Mouse (Mus musculus): ENCODE measurements around the gene Blnk.

The Blnk gene

DNA sequence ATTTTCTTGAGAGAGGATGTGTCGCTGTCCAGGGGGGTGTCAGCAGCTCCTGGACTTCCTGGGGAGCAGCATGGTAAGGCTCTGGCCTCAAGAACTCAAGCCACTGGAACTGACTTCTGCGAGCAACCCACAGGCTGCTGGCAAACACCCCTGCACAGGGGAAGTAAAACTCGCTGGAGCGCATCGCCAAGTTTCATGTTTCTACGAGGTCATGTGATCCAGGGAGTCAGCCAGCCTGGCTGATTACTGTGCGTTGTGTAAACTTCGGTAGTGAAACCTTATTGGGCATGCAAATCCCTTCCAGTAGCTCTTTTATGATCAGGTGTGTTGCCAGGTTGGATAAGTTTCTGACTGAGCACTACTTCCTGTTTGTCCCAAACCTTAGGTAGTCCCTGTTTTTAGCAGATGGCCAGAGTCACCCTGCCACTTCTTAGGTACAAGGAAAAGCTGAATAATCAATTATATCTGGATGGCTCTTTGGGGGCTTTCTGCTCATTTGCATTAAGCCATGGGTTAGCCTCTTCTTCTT lies at the start of gene Blnk:
Gene Blnk (minus strand): TSS at position 479 of the 529 bp plus-strand sequence.
- DNase-seq (ENCODE audit: low read depth, low spot score) = no peak

DNA sequence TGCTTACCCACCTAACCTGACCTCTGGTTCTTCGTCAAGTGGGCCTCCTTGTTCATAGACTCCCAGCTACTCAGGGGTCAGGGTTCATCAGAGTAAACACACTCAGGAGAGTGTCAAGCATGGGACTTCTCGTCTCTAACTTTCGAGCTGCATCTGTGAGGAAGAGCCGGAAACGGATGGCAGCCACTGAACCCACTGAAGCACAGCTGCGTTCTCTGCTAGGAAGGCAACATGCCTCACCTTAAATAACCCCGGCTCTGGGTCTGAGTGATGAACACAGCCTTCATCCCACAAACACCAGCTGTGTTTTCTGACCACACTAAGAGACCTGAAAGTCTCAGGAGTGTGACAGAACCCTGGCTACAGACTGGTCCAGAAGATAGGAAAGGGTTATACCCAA lies 44.8 kb upstream of the Blnk start:
- no peak for DNase-seq (ENCODE audit: low read depth, low spot score)

DNA sequence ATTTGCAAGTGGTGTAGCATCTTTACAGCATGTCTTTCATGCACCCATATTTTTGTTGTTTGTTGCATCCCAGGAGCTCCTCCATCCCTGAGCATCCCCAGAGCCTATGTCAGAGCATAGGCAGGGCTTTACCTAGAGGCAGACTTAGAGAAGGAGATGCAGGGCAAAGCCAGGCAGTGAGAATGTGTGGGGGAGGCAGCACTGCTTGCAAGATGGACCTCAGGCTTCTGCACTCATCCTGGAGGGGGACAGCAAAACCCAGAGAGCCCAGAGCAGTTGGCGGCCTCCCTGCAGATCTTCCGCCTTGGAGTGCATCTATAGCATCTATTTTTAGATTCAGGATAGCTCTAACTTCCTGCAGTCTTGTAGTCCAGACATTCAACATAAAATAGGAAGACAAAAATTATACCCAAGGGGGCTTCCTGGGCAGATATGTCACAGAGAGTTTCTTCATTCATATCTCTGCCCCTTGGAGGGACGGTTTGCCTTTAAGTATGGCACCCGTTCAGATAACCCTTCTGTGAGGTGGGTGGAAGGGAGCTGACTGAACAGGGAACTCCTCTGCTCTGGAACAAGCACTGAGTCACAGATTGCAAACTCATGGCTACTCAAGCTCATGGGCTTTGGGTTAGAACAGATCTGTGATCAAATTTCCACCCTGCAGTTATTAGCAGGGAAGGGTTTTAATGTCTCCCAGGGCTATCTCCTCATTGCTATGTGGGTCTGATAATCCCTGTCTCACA lies 41.6 kb upstream of the Blnk start:
- no peak for DNase-seq (ENCODE audit: low read depth, low spot score)

DNA sequence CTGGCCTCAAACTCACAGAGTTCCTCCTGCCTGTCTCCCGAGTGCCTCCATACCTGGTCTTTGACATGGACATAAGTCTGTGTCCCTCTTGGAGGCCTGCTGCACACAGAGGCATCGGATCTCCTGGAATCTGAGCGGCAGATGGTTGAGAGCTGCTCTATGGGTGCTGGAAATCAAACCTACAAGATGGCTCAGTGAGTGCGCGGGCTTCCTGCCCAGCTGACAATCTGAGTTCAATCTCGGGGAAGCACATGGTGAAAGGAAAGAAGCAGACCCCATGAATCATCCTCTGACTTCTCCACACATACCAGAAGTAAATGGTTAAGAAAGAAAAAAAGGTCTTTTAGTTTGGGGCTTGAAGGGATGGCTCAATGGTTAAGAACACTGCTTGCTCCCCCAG lies 37.5 kb upstream of the Blnk start:
- no peak for DNase-seq (ENCODE audit: low read depth, low spot score)

DNA sequence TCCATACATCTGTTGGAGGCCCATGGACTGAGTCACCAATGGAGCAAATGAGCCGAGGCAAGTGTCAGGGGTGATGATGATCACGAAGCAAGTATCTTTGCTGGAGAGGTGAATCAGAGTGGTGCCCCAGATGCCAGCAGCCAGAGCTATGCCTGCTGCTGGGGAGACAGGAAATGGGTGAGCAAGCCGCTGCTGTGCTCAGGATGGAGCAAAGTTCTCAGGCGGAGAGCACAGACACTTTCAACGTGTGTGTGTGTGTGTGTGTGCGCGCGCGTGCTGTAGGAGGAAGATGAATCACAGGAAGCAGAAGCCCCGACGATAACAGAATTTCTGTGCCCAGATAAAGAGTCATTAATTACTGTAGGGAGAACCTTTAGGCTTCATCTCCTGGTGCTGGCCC lies 36.7 kb upstream of the Blnk start:
- no peak for DNase-seq (ENCODE audit: low read depth, low spot score)

DNA sequence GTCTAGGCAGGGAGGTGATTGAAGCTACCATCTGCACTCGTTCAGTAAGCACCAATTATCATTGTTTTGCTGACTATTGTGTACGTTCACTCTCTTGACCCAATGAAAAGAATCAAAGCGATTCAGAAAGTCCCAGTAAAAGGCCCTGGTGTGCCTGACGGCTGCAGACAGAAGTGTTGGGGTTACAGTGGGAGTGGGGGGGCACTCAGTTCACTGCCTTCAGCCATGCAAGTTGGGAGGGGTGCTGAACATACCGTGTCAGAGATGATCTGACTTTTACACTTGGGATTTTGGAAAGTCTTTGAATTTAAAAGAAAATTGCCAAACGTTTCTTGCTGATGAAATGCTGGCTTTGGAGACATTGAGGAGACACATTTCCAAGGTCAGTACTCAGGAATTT lies 35.8 kb upstream of the Blnk start:
- no peak for DNase-seq (ENCODE audit: low read depth, low spot score)

DNA sequence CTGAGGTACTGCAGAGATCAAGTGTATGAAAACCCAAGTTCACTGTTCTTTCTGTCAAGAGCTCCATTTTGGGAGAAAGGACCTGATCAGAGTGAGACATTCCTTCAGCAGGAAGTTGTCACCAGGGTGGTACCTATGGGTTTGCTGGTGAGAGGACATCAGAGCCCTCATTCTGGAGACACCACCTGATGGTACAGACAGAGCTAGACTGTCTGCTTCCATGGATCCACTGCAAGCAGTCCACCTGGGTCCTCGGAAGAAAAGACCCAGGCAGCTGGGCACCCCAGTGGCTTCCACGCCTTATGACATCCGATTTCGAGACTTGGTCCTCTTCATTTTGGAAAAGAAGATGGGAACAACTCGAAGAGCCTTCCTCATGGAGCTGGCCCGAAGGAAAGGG lies 34.9 kb upstream of the Blnk start, which contains the start of gene Dntt:
Gene Dntt (plus strand): TSS at position 57 of the 400 bp plus-strand sequence.
- no peak for DNase-seq (ENCODE audit: low read depth, low spot score)

DNA sequence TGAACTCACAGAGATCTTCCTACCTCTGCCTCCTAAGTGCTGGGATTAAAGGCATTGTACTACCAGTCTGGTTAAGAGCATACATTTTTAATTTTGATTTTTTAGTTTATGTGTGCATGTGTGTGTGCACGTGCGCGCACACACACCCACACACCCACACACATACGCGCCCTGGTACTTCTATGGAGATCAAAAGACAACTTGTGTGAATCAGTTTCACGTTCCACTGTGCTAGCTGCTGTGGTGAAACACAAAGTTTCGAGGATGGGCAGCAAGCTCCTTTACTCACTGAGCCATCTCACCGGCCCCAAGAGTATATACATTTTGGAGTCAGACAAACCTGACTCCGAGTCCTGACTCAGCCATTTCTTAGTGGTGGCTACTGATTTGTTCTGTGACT lies 33.3 kb upstream of the Blnk start:
- DNase-seq (ENCODE audit: low read depth, low spot score) = no peak

DNA sequence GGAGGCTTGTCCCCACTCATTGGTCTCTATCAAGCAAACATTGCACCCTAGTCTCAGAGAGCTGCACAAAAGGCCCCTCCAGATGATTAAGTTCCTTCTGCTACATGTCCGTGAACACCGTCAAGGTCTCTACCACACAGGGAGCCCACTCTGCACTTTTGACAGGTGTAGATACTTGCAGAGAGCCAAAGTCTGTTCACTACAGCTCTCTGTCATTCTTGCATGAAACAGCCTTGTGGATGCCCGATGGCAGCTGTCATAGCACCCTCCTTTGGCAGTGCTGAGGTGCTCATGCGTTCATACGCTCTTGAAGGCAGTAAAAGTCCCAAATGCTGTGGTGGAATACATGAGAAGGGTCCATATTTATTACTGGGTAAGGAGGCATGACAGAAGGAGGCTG lies 32.7 kb upstream of the Blnk start:
- no peak for DNase-seq (ENCODE audit: low read depth, low spot score)

DNA sequence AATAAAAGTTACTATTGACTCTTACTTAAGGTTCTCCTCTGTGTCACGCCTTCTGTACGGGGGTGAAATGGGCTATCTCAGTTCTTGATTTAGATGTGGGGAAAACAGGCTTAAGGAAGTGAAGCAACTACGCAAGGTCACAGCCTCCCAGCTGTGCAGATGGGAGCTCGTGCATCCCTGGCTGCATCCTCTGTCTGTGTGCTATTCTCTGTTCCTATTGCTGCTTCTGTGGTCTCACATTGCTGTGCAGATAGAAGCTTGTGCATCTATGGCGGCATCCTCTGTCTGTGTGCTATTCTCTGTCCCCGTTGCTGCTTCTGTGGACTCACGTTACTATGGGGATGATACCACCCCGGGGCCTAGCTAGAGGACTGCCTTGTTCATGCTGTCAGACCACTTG lies 32.2 kb upstream of the Blnk start:
- no peak for DNase-seq (ENCODE audit: low read depth, low spot score)

DNA sequence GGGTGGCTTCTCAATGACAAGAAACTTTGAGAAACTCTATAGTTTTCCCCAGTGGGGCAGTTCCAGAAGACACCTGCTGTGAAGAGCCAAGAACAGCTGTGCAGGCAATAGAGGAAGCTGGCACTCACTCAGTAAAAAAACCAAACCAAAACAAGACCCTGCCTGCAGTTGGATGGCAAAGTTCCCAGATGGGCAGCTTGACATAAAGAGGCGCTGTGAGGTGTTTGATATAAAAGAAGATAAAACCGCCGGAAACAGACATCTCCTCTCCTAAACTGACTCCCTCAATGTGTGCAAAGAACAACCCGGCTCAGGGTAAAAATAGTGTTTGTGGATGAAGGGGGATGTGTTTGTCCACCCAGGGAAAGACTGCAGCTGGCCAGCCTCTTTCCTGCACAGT lies 27.9 kb upstream of the Blnk start:
- DNase-seq (ENCODE audit: low read depth, low spot score) = no peak

DNA sequence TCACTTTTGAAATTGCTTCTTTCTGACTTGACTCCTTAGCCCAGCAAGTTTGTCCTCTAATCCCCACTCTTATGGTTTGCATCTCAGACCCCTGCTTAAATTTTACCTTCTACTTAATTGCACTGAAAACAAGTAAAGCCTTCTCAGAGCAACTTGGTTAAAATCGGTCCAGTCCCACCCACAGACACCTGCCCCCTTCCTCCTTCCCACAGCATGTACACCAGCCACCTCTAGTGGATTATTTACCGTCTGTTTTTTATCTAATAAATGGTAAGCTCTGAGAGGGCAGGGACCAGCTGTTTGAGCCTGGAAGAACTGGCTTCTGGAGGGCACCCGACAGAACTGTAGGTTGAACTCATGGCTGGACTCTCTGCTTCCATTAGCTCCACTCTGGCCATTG lies 26.2 kb upstream of the Blnk start:
- DNase-seq (ENCODE audit: low read depth, low spot score) = no peak

DNA sequence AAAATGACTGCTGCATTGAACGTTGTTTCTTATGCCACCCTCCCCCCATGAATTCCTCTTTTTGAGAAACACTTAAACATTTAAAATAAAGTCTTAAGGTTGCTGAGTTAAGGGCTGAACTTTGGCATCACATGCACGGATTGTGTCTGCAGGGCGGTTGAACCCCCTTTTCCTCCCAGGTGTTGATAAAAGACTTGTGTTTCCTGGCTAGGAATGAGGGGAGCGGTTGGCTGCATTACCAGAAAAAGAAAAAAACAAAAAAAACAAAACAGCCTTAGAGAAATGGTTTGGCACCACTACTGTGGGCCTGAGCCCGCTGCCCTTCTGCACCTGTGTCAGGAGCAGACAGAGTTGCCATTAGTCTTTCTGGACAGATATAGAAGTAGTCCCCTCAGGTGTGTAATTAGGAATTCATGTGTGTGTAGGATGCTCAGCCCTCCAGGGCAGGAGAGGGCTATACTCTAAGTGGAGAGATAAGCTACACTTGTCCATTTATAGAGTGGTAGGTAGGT lies 24.9 kb upstream of the Blnk start:
- no peak for DNase-seq (ENCODE audit: low read depth, low spot score)

DNA sequence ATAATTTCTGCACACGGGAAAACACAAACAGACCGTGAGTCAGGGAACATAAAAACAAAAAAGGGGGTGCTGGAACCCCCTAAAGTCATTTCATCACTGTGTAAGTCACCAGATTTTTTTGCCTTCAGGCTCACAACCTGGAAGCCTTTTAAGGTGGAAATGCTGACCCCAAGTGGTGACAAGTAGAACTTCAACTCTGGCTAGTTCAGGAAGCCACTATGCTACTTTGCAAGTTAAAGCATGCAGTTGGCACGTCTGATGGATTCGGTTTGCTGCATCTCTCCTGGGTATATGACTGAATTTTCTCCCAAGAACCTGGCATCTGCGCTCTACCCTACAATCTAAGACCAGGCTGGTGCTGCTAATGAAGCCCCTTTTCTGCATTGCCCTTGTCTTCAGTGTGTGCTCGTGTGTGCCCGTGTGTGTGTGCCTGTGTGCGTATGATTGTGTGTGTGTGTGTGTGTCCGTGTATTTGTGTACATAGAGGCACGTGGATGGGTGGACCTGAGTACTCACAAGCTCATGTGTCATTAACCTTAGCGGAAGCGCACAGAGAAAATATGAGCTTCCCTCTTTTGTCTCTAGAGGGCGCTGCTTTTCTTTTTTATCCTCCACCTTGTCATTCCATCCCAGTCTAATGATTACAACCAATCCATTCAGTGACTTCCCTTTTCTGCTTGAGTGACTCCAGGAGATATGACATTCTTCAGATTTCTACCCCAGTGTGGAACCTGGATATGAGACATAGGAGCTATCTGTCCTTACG lies 21.8 kb upstream of the Blnk start:
- peak; percentile 39 for DNase-seq (ENCODE audit: low read depth, low spot score)

DNA sequence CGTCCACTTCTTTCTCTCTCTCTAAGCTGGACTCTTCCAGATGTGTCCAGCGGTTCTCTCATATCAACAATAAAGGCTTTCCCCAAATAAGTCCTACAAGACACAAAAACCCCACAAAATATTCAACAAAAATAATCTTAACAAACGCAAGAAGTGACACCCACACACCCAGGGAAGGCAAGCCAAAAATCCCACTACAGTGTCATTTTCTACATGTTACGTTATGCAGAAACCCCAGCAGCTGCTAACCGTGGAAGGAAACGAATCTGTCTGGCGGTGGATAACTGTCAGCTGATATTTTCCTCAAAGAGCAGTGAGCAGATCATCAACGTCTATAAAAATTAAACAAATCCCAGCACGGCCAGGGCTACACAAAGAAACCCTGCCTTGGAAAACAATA lies 19.7 kb upstream of the Blnk start:
- no peak for DNase-seq (ENCODE audit: low read depth, low spot score)

DNA sequence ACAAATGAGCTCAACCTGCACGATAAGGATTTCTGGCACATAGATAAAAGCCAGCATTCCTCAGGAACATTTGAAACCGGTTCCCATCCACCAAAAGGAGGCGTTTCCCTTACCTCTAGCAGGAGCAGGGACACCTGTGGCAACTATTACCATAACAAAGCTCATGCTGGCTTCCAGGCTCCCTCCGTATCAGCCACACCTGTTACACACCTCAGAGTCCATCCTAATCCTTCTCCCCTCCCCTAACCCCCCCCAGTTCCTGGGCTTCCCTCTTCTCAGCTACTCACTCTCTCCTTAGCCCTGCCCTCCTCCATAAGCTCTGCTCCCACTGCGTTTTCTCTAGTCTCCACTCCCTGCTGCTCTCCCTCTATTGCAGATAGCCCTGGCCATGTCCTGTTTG lies 19.3 kb upstream of the Blnk start:
- peak; percentile 42 for DNase-seq (ENCODE audit: low read depth, low spot score)

DNA sequence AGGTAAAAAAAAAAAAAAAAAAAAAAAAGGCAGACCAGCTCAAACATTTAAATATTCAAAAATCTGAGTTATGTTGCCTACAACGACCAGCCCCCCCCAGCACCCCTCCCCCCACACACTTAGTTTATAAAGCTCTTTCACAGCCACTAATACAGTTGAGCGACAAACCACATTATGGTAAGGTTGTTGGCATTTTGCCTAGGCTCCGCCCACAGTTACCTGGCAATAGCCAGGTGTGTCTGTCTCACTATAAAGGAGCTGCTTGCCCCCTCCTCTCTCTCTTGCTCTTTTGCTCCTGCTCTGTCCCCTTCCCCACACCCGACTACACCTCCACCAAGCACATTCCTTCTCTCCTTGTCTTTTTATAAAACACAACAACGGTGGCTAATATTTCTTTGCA lies 17.3 kb upstream of the Blnk start:
- no peak for DNase-seq (ENCODE audit: low read depth, low spot score)

DNA sequence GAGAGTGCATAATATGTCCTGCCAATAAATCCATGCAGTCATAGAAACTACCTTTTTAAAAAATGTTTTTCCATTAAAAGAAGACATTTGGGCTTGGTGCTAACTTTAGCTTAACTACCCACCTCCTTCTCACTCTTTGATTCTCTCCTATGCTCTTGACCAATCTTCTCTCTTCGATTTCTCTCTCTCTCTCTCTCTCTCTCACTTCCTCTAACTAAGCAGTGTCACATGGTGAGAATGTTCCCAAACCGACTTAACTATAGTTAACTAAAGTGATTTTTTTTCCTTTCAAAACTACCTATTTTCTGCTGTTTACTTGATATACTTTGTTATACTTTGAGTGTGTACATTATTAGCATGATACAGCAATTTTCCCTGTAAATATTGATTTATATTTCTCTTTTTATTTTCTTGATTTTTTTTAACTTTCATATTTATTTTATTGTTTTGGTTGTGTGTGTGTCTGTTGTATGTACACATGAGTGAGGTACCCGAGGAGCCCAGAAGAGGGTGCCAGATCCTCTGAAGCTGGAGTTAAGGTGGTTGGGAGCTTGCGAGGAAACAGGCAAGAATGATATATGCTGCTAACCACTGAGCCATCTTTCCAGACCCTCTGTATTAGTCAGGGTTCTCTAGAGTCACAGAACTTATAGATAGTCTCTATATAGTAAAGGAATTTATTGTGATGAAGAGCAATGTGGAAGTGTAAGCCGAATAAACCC lies 14.5 kb upstream of the Blnk start:
- DNase-seq (ENCODE audit: low read depth, low spot score) = no peak

DNA sequence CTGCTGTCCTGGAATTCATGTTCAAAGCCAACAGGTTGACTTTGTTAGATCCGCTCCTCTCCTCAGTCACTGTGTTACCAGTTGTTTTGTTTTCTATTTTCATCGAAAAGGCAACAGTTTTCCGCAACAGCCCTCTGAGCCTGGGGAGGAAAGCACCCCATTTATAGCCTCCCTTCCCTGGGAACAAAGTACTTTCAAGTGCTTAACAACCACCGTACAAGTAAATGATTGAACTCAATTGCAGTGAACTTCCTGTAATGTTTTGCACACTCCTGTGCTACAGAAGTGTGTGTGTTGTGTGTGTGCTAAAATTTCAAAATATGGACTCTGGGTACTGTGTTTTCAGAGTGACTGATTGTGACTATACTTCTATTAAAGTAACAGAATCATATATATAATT lies 13.4 kb upstream of the Blnk start:
- no peak for DNase-seq (ENCODE audit: low read depth, low spot score)

DNA sequence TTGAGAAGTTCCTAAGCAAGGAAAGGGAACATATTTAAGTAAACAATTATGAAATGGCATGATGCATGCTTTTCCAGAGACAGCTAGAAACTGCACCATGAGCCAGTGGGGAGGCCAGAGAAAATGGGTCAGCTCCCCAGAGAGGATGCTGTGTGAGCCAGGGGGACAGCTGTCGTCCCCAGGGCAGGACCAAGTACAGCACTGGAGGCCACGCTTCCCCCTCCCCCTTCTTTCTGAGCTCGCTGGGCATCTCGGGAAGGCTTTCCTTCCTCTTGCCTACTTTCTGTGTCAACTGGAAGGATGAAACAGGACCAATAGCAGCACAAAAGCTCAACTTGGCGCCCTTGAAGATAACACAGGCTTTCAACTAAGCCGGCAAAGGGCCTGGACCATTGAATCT lies 13.0 kb upstream of the Blnk start:
- no peak for DNase-seq (ENCODE audit: low read depth, low spot score)

DNA sequence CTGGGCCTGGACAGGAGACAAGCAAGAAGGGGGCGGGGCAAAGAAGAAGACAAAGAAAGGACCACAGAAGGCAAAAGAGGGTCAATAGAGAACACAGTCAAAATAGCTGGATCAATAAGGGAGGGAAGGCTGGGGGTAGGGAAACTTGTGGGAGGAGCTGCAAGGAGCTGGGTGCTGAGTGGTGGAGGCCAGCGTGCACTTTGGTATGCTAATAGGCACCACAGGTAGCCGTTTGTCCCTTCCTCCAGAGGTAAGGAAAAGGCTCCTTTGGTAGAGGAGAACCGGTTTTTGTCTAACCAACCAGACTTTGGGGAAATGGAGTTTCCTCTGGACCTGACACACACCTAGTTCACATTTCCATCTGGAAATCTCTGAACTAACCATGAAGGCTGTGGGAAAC lies 12.3 kb upstream of the Blnk start:
- DNase-seq (ENCODE audit: low read depth, low spot score) = peak; percentile 22

DNA sequence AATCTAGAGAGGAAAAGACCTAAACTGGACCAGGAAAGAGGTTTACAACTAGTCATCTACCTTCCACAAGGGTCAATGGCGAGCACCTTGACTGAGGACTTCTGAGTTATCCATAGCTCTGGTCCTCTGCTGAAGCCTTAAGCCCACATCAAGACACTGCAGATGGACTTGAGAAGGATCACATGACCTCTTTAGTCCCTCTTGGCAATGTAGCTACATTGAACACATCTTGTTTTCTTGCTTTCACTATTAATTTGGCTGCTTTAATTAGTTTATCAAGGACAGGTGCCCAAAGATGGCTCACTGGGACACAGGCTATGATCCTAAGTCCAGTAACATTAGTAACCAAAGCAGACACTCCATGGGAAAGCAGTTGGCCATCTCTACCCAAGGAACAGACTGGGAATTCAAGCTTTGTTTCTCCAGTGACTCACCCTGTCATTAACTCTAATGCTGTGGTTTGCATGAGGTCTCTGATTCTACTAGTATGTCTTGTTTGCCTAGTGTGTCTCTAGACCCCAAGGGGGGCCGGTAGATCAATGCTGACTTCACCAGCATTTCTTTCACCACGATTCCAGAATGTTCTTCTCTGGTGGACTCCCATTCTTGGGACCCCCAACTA lies 9.5 kb upstream of the Blnk start:
- no peak for DNase-seq (ENCODE audit: low read depth, low spot score)

Measured in WW6 (cell line).